Mouse (Mus musculus) mesoderm, embryonic 11.5 days (tissue): Measurements from ENCODE around the gene Zdhhc7.
A peak's percentile ranks its signal among the peaks of the same experiment; 100 is the strongest.

Experiments
- DNase-seq: peaks from one replicate; pipeline ENCODE4 v3.0.0-alpha.2; 2012; ENCODE audit warnings: low read depth, low spot score

Zdhhc7 gene

DNA sequence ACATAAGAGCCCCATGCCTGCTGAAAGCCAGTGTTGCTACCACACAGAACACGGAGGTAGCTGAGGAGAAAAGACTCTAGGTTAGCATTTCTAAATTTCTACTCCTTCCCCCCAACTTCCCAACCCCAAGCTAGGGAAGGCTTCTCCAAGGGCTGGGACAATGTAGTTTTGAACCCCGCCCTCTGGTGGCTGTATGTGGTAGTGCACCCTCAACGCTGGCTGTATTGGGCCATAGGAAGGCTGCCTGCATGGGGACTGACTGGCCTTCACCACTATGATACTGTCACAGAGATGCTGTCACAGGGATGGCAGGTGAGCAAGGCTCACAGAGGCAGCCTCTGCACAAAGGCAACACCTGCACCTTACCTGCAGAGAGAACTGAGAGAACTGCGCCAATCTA lies 29.6 kb downstream of the Zdhhc7 start:
- peak; percentile 85 for DNase-seq

- DNase-seq, result peak; percentile 18
These were observed 33.2 kb downstream of the Zdhhc7 start for GRCm38 (mm10) chr8:120067936-120068668.

- no peak for DNase-seq
These were observed 35.1 kb downstream of the Zdhhc7 start for GRCm38 (mm10) chr8:120066226-120066625.

DNA sequence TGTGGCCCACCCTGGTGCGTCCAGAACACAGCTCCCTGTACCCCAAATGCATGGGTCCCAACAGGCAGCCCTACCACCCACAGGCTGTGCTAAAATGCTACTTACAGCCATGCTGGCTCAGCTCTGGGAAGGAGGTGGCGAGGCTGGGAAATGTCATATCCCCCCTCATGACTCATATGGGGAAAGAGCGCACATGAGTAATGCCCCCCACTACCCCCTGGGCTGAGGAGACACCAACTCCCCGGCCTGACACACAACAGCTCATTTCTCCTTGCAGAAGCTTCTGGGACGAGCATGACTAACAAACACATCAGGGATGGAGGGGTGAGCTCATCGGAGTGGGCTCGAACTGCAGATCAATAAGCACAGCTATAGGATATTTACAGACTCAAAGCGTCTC lies 35.7 kb downstream of the Zdhhc7 start:
- DNase-seq, result no peak

- DNase-seq, result no peak
These were observed 38.0 kb downstream of the Zdhhc7 start for GRCm38 (mm10) chr8:120063326-120063725.

- DNase-seq, result no peak
These were observed 38.5 kb downstream of the Zdhhc7 start for GRCm38 (mm10) chr8:120062742-120063141.

- no peak for DNase-seq
These were observed 44.2 kb downstream of the Zdhhc7 start for GRCm38 (mm10) chr8:120057078-120057477.

- DNase-seq, result no peak
These were observed 46.4 kb downstream of the Zdhhc7 start for GRCm38 (mm10) chr8:120054833-120055232.

- DNase-seq, result no peak
These were observed 49.0 kb downstream of the Zdhhc7 start for GRCm38 (mm10) chr8:120052318-120052717.

DNA sequence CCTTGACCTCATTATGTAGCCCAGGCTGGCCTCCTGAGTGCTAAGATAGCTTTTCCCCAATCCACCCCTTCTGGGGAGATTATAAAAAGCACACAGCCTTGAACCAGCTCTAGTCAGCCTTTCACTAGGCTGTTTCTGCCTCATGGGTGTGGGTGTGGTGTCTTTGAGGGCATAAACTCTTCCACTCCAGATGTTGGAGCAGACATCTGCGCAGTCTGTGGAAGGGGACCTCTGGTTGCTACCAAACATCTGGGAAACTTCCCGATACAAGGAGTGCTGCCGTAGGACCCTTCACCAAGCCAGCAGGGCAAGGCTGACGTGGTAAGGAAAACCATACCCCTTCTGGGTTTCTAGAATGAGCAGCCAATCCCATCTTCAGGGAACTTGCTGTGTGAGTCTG lies 49.4 kb downstream of the Zdhhc7 start:
- DNase-seq, result no peak

DNA sequence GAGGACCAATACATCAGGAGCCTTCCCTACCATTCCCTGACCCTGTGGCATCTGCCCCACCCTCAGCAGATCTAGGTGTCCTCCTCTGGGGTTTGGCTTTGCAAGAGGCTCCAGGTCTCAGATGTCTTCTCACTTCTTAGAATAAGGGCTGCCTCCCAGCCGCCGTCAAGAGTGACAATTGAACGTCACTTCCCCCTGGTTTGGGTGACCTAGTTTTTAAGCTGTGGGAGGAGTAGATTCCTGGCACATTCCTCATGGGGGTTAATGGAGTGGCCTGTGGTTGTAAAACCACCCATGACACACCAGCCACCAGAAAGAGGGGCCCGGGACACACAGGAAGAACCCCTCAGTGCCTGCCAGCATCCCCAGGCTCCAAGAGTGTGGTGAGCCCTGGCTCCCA lies 50.3 kb downstream of the Zdhhc7 start:
- no peak for DNase-seq

DNA sequence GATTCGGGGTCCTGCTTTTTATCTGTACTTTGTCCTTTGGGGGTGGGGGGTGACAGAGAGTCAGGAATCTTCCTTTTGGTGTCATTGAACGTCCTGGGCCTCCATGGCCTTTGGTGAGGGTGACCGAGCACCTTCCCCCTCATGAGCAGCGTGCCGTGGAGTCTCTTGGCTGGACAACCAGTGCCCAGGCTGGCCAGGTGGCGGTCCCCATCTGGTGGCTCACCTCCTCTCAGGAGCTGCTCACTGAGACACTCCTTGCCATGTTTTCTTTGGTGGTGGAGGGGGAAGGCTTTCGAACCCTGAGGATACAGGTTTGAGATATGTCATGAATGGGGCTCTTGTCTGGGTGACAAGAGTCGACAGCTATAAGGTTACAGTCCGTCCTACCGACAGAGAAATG lies 50.9 kb downstream of the Zdhhc7 start:
- no peak for DNase-seq

GRCm38 (mm10) chr8:120049949-120050348 lies 51.3 kb downstream of the Zdhhc7 start:
- DNase-seq, result no peak

DNA sequence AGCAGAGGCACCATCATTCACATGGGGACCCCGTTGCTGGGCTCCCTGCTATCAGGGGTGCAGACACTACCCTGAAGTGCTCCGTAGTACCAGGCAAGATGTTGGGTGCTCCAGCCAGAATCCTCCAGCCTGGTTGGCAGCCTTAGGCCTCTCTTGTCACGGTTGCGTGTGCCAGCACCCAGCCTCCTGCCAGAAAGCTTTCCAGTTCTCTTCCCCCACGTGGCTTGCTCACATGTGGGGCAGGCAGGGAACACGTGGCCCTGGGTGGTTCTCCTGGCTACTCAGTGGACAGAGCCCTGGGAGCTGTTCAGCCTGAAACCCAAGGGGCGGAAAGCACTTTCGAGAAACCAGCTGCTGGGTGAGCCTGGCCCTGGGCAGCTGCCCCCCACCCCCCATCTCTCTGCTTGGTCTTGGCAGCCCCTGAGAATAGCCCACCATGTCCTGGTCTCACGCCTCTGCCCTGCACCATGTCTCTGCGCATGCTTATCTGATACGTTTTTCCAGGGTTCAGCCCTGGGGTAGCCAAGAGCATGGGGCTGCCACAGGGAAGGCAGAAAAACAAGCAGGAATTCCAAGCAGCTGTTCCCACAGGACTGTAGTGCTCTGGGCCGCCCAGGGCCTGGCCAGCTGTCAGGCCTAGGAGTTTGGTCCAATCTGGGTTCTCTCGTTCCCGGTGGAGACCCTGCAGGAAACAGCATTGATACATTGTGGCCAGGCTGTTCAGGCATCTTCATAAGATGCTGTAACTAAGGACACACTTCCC lies 54.8 kb downstream of the Zdhhc7 start:
- DNase-seq, result no peak

DNA sequence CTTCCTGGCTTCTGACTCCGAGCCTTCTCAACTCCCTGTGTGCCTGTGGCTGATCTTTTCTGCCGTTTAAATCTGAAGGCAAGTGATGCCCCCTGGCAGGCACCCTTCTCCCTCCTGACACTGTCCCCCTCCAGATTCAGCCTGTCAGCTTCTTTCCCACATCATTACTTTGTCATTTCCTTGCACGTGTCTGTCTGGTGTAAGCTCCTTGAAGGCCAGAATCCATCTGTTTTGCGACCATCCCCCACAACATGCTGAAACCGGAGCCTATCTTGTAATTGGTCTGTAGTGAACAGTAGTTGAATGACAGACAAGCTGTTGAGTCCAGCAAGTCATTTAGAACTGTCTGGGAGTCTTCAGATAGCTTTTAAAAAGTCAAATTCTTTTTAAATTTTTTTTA lies 55.8 kb downstream of the Zdhhc7 start:
- no peak for DNase-seq

DNA sequence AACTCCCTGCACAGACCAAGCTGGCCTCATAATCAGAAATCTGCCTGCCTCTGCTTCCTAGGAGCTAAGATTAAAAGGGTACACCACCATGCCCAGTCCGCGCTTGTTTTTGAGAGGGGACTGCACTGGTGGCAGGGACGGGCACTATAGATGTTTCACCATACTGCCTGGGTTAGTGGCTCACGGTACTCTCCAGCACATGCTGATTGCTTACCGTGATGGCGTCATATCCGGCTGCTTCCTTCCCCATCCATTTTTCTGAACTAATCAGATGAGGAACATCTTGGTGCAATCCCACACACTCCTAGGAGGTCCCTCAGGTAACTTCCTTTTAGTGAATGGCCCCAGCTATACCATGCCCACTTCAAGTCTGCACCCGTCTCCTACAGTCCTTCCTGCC lies 56.4 kb downstream of the Zdhhc7 start:
- DNase-seq, result no peak

GRCm38 (mm10) chr8:120042542-120043312 lies 58.6 kb downstream of the Zdhhc7 start:
- DNase-seq, result no peak

- DNase-seq, result no peak
These were observed 60.4 kb downstream of the Zdhhc7 start for GRCm38 (mm10) chr8:120040861-120041260.

DNA sequence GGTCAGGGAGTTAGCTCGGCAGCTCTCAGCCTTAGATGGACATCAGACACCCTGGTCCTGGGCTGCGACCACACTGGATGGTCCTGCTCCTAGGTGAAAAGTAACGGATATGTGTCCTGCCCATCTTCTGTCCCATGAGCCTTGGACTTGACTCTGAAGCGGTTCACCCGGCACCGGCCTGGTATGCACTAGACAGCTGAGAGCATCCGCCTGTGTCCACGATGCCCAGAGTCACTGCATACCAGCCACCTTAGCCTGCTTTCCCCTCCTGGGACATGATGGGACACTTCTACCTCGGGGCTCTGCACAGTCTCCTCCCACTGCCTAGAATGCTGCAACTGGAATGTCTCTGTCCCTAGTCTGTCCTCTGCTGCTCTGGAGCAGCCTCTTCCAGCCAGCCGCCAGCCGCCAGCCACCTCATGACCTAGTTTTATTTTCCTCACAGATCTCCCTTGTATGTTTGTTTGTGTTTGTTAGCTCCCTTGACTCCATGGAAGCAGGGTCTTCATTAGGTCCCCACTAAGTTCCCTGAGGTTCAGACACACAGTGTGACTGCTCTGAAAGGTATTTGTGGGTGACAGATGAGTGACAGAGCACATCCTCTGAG lies 61.9 kb downstream of the Zdhhc7 start:
- no peak for DNase-seq

GRCm38 (mm10) chr8:120038741-120039140 lies 62.5 kb downstream of the Zdhhc7 start:
- no peak for DNase-seq

- no peak for DNase-seq
These were observed 63.7 kb downstream of the Zdhhc7 start for GRCm38 (mm10) chr8:120037611-120038010.

GRCm38 (mm10) chr8:120037199-120037598 lies 64.1 kb downstream of the Zdhhc7 start:
- DNase-seq, result no peak
